Mouse (Mus musculus) spleen, adult 2 months (tissue): ENCODE results near the gene Depdc5.
"Not testable (repeated sequence)": the region's sequence is repeated elsewhere in the genome, so short reads cannot be mapped to it uniquely, and the experiment has no call there.

Experiments
- CTCF ChIP-seq: fragments of 200-500 bp; IDR thresholded peaks from 2 replicates; pipeline ENCODE4 v1.5.1; 2011; ENCODE audit warnings: mild to moderate bottlenecking, inconsistent platforms; ENCODE audit not compliant: insufficient read depth, insufficient read length, insufficient replicate concordance; ENCODE audit errors: extremely low read depth
- POLR2A ChIP-seq: fragments of 200-500 bp; IDR thresholded peaks from 2 replicates; pipeline ENCODE4 v1.6.1; 2011; ENCODE audit warnings: low read depth, low read length, inconsistent platforms

GRCm38 (mm10) chr5:32849580-32849979 lies 13.9 kb upstream of the Depdc5 start:
- TF ChIP-seq CTCF, POLR2A: not testable (repeated sequence)
